Mouse (Mus musculus) fat pad, adult 2 months (tissue): Measurements from ENCODE around the gene Ampd2.

Experiments
- DNase-seq: peaks from one replicate; pipeline ENCODE4 v3.0.0-alpha.2; 2011; ENCODE audit warnings: low read depth, low spot score; ENCODE audit errors: extremely low read depth

Gene Ampd2

DNA sequence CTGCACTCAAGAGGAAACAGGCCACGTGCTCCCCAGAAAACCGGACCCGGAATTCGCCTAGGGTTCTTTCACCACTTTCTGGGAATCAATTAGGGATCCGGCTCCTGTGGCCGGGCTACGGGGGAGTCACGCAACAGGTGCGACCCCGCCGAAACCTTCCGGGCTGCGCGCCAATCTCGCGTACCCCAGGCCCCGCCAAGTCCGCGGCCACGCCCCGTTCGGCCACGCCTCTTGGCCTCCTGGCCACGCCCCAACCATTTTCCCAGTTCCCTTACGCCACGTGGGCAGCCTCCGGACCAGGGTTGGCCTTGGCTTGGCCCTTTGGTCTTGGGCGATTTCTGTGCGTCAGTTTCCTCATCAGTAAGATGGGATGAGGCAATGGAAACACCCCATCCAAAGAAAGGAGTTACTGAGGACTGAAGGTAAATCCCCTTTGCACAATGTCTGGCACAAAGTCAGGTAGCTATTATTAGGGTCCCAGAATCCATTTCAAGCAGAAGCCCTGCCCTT, at the start of gene Ampd2:
Gene Ampd2, minus strand, starts transcription at position 182 of the 510 bp plus-strand sequence.
- DNase-seq, result peak; percentile 61

DNA sequence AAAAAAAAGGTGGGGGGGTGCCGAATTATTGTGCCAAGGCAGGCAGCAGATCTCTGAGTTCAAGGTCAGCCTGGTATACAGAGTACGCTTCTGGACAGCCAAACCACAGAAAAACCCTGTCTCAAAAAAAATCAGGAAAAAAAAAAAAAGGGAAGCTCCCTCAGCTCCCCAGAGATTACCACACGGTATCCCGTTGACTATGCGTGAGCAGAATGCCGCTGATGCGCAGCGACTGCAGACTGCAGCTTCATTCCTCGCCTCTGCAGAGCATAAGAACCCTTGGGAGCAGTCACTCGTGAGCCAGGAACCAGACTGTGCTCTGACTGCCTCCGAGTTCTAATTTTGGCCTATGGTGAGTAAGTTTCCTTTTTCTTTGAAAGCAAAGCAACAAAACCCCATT, 48.2 kb upstream of the Ampd2 start:
- no peak for DNase-seq

DNA sequence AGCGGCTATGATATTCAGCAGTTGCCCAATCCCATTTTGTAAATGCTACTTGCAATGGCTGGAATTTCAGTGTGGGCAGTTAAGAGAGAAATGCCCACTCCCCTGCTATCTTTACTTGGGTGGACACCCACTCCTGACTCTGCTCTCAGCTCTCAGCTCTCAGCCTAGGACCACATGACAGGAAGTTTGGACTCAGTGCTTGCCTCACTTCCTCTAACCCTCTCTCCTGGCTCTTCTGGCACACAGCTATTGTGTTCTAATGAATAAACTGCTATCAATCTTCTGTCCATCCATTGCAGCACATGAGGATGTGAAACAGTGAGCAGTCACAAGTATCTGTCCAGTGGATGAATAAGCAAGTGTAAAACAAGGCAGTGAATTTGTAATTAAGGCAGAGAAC, 46.0 kb upstream of the Ampd2 start:
- DNase-seq, result no peak

DNA sequence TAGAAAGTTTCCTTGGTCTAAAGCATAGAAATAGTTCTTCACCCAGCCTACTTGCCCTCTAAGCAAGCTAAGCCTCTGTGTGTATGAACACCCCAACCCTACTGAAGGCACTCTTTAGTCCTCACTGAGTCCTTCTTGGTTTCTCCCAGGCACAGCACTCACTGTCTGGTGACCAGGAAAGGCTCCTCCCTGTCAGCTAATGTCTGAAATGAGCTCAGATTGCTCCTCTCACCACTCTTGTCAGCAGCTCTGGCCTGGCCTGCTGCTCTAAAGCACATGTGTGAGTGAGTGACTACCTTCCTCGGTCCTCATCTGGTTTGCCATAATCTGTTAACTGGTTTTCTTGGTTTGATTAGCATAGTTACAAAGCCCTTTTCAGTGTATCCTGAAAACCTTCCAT, 45.4 kb upstream of the Ampd2 start:
- no peak for DNase-seq

DNA sequence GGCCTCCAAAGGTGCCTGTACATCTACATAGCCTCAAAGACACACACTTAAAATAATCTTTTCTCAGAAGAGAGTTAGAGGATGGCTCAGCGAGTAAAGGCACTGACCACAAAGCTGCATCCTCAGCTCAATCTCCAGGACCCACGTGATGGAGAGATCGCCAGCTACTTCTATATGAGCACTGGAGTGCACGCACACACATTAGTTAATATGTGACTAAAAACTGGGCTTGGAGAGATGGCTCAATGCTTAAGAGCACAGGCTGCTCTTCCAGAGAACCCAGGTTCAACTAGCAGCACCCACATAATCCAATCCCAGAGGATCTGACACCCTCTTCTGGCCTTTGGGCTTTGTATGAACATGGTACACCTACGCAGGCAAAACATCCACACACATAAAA, 44.8 kb upstream of the Ampd2 start:
- no peak for DNase-seq

DNA sequence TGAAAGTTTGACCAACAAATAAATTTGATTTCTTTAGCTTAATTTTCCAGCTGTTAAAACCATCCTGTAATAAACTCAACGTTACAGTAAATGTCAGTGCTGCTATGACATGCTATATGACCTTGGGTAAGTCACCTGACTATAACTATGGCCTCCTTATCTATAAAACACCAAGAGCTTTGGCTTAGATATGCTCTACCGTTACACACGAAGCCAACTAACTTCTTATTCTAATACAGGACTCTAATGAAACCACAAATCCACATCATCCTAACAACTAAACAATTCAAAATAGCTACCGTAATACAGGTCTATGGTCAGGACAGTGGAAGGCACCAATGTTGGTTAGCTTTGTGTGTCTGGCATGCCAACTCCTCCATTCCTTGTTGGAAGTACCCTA, 43.4 kb upstream of the Ampd2 start:
- DNase-seq, result no peak

DNA sequence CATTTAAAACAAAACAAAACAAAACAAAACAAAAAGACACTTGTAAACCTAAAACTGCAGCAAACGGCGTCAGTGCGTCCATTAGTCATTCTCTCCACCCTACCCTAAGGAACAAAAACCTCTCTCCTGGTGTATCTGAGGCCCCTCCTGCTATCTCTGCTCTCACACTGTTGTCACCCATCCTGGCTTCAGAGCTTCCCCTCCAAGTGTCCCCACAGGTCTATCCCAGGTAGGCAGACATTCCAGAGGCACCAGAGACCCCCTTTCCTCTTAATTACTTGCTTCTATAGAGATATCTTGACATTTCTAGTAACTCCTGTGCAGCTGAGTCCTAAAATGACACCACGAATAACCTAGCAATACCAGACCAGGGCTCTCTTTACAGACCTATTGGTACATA, 42.9 kb upstream of the Ampd2 start:
- DNase-seq, result no peak

DNA sequence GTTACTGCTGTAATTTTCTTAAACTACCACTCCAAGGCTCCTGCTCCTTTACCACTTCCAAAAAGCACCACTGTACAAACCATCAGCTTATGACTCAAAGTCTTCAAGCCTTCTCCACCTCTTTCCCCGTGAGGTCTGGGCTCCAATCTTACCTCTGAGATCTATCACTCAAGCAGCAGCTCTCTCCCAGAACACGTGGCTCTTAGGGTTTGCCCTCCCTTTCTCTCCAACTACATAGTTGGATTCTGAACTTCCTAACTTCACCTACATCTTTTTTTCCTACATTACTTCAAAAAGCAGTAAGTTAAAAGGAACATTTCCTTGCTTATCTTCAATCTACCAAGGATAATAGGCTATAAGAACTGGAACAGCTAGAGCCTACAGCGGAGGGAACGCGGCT, 42.1 kb upstream of the Ampd2 start:
- DNase-seq, result no peak

DNA sequence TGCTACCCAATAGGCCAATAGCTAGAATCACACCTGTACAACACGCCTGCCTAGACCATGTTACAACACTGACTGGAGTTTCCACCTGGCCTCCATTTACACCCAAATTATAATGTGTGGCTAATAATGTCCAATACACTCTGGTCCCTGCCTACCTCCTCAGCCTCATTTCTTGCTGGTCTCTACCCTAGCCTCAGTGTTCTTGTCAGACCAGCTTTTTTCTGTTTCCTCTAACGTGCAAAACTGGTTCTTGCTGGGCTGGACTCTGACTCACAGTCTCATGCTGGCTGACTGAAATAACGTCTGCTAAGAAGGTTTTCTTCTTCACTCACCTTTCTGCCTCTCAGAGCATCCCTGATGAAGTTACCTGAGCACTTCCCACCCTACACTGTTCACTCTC, 39.9 kb upstream of the Ampd2 start:
- no peak for DNase-seq

DNA sequence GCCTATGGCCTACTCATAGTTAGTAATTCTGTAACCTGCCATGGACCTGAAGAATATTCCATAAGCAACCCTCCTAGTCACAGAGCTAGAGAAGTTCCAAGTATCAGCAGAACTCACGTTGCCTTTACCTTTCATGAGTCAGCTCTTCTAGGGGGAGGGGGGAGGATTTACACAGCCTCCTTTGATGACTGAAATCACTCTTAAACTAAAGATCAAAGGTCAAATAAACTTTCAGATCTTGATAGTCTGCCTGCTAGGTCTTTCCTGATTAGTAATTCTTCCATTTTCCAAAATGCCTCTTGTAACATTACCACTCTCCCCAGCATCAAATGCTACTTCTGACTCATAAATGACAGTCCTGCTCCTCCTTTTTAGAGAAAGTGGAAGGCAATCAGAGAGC, 37.7 kb upstream of the Ampd2 start:
- DNase-seq, result no peak

DNA sequence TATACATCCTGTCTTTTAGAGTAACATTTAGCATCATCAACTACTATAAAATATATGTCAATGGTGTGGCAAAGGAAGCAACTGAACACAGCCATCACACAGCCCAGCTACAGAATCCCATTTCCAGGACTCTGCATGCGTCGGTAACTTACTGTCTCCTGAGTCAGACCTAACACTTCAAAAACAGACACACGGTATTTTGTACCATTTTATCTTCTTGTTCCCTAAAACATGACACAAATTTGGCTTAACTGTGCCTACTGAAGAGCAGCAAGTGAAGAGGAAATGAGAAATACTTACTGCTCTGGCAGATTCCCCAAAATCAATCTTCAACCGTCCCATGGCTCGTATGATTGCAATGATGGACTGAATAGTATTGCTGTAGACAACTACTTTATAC, 36.8 kb upstream of the Ampd2 start:
- DNase-seq, result no peak

DNA sequence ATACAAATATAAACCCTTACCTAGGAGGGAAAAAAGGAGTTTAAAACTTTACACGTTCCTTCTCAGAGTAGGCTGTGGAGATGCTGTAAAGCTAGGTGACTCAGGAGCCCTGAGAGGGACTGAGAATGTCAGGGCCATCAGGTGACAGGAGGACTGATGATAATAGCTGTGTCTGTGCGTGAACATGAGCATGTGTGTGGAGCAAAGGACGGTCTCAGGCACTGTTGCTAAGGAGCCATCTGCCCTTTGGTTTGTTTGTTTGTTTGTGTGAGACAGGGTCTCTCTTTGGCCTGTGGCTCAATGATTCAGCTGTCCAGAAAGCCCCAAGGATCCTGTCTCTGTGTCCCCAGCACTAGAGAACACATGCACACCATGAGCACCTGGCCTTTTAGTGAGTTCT, 34.6 kb upstream of the Ampd2 start:
- no peak for DNase-seq

DNA sequence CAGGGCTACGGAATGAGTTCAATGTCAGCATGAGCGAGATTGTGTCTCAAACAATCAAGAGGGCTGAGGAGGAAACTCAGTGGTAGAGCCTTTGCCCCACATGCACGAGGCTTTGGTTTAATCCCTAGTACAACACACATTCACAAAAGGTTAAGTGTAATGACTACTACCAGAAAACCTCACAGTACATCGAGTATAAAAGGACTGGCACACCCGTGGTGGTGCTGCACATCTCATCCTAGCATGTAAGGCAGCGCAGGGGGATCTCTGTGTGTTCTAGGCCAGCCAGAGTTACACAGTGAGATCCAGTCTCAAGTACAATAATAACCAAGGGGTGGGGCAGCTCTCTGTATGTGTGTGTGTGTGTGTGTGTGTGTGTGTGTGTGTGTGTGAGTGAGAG, 31.0 kb upstream of the Ampd2 start:
- DNase-seq, result no peak

DNA sequence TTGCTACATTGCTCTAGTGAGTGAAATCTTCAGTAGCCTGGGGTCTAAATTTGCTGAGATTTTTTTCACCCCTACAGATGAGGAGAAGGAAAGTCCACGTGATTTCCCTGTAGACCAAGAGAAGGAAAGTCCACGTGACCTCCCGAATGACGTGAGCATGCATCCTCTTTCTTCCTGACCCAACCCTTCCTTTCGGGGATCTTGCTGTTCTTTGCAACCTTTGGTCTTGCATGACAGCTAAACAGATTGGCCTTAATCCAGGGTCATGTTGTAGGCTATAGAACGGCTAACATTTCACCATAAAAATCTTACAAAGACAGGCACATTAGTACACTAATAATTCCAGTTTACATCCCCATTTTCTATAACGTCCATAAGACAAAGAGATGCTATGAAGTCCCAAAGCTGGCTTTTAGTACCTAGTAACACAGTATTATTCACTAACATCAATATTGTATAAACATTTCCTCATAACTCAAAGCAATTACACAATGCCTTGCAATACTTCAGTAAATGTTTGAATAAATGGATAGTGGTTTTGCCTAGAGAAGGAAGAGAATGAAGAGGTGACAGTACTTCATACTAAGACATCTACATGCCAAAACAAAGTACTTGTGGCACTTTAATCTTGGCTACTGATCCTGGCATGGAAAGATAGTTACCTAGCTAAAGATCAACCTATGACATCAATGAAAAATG, 27.3 kb upstream of the Ampd2 start:
- peak; percentile 45 for DNase-seq

DNA sequence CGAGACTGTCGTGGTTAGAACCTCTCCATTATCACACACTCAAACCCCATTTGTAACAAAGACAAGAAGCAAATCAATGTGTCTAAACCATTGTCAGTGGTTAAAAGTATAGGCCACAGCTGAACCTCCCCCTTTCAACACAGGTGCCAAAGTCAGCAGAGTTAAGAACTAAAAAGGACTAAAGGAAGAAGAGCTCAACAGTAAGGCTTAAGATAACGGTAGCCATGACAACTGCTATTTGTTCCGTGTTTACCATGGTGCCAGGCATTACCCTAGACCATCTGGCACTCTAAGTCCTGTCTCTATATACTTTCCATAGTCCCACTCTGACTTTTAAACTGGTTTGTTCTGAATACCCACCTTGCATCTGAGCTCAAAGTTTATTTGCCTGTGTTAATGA, 26.2 kb upstream of the Ampd2 start:
- DNase-seq, result no peak

DNA sequence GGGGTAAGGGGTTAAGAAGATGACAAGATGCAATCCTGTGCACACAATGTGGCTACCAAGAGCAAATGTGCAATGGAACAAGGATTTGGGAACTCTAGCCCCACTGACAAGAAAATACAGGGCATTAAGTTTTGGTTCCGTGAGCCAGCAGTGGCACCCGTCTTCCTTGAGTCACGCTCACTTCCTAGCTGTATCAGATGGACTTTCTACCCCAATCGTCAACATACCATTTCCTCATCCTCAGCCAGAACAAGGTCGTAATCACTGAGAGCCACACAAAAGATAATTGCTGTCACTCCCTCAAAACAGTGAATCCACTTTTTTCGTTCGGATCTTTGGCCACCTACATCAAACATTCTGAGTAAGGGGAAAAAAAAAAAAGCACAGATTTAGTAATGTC, 25.8 kb upstream of the Ampd2 start:
- DNase-seq, result no peak

DNA sequence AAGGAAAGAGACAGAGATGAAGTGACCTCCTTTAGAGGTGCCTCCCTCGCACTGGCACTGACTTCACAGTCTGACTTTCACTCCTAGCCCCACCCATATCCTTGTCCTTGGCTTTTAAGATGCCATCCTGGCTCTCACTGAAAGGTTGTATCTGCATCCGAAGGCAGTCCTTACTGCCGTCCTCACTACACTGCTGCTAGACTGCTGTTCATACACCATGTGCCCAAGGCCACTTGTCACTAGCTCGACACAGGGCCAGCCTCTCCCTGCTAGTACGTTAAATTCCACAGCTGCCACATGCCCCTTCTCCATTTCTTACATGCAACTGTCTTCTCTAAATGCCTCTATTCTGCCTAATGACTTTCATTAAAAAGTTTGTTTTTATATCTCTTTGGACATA, 24.9 kb upstream of the Ampd2 start:
- no peak for DNase-seq

DNA sequence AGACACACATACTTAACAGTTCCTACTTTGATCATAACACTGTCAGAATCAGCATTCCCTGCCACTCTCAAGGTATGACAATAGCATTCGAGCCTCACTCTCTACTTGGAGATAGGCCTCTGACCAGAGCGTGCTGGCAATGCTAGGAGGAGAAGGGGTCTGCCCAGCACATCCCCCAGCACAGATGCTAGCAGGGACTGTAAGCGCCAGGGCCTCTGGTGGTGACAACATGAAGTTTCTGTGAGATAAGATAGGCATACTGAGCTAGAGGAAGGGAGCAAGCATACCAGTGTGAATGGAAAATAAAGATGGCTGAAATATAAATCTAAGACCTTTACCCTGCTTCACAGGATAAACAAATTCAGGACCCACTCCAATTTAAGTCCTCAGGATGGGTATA, 18.8 kb upstream of the Ampd2 start:
- DNase-seq, result no peak

DNA sequence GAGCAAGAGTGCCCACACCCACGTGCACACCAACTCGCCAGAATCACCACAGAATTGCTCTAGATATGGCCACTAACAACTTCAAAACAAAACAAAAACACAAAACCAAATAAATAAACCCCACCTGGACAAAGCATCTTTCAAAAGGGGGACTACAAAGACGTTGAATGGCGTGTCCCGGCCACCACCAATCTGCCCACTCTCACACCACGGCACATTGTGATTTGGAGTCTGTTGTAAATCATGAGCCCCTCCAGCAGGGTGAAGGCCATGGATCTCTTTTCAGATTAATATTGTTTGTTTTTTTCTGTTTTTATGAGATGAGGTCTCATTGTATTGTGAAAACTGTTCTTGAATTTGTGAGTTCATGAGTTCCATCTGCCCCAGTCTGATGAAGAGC, 15.6 kb upstream of the Ampd2 start:
- DNase-seq, result no peak

DNA sequence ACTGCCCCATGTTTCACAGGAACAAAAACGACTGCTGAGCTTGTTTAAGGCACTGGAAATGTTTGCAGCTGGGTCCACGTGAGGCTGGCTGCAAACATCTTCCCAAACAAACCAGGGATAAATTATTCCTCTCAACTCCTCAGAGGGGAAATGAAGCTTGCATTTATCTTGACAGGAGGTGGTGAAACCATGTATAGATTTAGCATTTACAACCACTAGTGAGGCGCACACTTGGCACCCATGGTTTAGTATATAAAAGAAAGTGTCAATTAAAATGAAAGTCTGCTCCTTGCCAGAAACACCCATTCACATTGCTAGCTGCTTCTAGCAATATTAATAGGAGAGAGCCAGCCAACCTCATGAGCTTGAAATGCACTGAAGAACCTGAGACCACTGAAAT, 15.1 kb upstream of the Ampd2 start:
- no peak for DNase-seq

DNA sequence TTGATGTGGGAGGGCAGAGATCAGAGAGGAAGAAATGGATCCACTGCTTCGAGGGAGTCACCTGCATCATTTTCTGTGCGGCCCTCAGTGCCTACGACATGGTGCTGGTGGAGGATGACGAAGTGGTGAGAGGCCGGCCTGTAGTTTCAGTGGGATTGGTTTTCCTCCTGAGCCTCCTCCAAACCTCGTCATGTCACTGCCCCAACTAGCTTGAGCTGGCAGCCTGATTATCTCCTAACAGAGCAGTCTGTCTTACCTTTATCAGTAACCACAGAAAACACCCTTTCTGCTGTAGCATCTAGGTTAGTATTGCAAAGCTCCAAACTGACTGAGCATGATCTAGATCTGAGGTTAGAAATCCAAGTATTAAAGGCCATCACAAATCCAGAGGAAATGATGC, 11.9 kb upstream of the Ampd2 start:
- no peak for DNase-seq

DNA sequence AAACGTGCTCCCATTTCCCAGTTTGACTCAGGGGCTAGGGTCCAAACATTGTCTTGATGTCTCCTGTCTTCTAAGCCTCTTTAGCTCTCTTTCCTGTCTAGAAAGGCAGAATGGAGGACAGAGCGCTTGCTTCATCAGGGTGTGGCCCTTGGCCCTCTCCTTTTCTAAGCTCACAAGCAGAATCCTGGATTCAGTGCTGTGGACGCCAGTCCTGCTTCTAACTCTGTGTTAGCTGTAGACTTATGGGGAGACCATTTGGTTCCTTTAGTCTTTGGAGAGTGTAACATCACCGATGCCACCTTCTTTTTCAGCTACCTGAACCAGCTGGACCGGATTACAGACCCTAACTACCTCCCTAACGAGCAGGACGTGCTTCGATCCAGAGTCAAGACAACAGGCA, 11.2 kb upstream of the Ampd2 start:
- no peak for DNase-seq

DNA sequence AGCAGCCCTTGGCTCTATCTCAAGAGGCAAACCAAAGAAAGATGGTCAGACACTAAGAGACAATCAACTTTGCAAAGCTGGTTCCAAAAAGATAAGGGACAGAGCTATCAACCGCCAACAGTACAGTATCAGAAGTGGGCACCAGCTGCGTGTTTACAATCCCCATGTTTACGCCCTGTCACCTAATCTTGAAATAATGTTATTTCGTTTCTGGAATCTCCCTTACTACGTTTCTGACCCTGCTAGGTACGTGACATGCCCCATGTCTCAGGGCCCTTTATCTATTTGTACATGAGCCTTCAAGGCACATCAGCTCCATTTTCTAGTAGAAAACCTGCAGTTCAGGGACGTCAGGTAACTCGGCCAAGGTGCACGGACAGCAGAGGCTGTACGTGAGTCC, 10.3 kb upstream of the Ampd2 start:
- no peak for DNase-seq
